Mouse (Mus musculus): ENCODE results near the gene Actg1.
"Not testable (repeated sequence)": the region's sequence is repeated elsewhere in the genome, so short reads cannot be mapped to it uniquely, and the experiment has no call there.

Actg1 gene

DNA sequence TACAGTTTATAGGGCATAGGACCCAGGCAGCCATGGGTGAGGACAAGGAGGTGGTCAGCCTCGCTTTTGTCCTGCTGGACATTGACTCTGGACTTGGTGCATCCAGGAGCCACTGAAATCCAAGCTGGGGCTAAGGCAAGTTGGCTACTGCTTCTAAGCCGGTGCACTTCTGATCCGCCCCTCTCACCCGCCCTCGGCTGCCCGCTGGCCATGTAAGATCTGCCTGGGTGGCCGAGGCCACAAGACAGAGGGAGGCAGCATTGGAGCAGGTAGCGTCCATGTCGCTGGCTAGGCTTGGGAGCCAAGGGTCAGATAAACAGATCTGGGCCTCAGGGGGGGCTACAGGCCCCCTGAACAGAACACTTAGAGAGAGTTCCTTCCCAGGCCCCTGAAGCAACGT, 13.0 kb upstream of the Actg1 start, which contains the start of gene Fscn2:
Gene Fscn2, plus strand, starts transcription at position 240 of the 400 bp plus-strand sequence.
- peak in 1 of 2 experiments; percentile 47 for DNase-seq (ENCODE audit: inconsistent age in 2 of 2, low spot score in 1 of 2)

DNA sequence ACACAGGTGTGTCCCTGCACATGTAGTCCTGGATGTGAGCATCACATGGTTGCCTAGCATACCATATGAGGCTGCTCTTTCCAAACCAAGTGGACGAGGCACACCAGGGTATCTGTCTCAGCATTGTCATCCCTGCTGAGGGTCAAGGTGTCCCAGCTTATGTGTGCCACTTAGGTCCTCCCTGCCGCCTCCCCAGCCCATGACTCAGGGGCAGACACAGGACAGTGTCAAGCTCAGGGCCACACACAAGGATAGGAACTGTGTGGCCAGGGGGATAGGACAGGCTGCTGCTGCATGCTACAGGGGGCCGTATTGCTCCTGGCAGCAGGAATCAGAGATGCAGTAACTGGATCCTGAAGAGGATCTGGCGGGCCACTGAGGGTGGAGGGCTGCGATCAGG, 12.4 kb upstream of the Actg1 start:
- peak; percentile 62 to 78 for DNase-seq (ENCODE audit: inconsistent age in 2 of 2, low spot score in 1 of 2)

DNA sequence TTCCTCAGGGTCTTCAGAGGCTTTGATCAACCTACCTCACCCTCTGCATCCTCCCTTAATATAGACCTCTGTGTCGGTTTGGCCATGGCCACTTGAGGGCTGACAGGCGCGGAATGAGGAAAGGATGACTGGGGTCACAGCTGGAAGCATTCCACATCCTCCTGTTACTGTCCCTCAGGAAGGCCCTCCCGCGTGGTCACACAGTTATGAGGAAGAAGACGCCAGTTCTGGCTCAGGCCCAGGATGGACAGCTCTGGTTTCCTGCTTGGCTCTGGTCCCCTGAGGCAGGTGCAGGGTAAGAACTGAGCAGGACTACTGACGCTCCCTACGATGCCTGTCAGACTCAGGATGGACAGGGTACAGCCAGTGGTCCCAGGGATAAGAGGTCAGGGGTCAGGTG, 11.7 kb upstream of the Actg1 start:
- peak; percentile 55 to 80 for DNase-seq (ENCODE audit: inconsistent age in 2 of 2, low spot score in 1 of 2)

DNA sequence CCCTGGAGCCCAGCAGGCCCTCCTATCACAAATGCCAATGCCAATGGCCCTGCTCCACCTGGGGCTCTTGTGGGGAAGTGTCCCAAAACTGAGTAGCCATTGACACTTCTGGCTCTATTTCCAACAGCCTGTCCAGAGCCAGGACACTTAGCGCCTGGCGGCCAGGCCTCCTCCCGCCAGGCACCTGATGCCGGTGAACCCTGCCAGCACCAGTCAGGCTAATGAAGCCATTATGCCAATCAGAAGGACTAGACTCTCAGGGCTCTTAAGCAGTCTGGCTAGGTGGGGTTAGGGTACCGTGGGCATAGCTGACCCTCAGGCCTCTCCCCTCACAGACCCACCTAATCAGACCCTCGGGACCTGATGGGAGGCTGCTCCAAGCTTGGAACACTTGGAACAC, 11.0 kb upstream of the Actg1 start:
- DNase-seq (ENCODE audit: inconsistent age in 2 of 2, low spot score in 1 of 2) = peak in 1 of 2 experiments; percentile 47

DNA sequence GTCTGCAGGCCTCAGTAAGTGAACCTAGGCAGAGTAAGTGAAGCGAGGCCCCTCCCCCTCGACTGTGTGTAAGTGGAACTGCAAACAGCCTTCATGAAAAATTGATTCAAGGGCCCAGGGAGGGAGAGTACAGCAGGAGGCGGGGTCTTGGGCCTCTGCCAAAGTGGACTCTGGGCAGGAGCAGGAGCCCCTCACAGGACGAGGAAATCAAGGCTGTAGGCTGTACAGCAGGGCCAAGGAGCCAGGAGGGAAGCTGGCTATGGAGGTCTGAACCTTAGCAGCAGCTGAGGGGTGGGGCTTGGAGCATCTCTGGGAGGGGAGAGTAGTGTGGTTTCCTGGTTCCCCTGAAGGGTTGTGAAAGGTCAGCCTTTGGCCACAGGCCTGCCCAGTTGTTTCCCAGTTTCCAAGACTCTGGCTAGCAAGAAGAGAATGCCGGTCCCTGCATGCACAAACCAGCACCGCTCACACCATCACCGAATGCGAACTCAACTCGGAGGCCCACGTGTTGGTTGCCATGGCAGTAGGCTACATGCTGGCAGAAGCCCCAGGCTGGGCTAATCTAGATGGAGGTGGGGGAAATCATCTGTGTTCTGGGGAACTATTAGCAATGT, 9.6 kb upstream of the Actg1 start:
- DNase-seq (ENCODE audit: inconsistent age in 2 of 2, low spot score in 1 of 2) = peak; percentile 62 to 88

DNA sequence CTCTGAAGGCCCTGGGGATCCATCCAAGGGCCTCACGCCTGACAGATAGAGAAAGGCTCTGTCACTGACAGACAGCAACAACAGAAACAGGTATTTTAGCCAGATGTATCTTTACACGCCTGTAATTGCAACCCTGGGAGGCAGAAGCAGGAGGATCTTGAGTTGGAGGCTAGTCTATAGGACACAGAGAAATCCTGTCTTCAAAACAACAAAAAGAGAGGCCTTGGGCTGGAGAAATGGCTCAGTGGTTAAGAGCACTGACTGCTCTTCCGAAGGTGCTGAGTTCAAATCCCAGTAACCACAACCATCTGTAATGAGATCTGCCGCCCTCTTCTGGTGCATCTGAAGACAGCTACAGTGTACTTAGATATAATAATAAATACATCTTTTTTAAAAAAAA, 8.6 kb upstream of the Actg1 start:
- peak in 1 of 2 experiments; percentile 24 for DNase-seq (ENCODE audit: inconsistent age in 2 of 2, low spot score in 1 of 2)

DNA sequence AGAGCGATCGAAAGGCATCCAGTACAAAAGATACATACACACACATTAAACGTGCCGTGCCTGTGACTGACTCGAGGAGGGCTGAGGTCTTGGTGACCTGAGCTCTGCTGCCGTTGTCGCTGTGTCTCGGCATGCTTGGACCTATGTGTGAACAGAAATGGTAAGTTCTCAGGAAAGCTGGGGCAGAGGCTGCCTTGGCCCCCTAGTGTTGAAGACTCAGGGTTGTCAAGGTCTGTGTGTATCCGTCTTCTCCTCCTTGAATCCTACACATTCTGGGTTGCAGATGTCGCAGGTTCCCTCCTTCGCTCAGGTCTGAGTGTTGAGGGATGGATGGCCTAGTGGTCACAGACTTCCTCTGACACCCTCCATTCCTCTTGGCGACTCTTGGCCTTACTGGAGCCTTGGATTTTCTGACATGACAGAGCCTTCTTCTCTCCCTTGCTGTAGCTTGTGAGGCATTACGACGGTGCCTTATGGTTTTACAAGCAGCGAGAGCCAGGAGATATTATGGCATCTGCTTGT, 8.0 kb upstream of the Actg1 start:
- DNase-seq (ENCODE audit: inconsistent age in 2 of 2, low spot score in 1 of 2) = peak in 1 of 2 experiments; percentile 7

DNA sequence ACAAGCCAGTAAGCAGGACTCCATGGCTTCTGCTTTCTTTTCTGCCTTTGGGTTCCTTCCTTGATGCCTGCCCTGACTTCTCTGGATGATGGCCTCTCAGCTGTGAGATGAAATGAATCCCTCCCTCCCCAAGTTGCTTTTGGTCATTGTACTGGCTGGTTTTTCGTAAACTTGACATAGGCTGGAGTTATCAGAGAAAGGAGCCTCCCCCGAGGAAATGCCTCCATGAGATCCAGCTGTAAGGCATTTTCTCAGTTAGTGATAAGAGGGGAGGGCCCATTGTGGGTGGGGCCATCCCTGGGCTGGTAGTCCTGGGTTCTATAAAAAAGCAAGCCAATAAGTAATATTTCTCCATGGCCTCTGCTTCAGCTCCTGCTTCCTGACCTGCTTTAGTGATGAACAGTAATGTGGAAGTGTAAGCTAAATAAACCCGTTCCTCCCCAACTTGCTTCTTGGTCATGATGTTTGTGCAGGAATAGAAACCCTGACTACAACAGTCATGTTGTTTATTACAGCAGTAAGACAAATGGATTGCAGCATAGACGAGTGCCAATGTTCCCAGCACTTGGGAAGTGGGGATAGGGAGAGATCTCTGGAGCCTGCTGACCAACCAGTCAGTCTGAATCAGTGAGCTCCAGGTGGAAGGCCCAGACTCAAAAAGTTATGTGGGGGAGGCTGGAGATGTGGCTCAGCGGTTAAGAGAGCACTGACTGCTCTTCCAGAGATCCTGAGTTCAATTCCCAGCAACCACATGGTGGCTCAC, 7.1 kb upstream of the Actg1 start:
- DNase-seq (ENCODE audit: inconsistent age in 2 of 2, low spot score in 1 of 2) = peak; percentile 10 to 39

DNA sequence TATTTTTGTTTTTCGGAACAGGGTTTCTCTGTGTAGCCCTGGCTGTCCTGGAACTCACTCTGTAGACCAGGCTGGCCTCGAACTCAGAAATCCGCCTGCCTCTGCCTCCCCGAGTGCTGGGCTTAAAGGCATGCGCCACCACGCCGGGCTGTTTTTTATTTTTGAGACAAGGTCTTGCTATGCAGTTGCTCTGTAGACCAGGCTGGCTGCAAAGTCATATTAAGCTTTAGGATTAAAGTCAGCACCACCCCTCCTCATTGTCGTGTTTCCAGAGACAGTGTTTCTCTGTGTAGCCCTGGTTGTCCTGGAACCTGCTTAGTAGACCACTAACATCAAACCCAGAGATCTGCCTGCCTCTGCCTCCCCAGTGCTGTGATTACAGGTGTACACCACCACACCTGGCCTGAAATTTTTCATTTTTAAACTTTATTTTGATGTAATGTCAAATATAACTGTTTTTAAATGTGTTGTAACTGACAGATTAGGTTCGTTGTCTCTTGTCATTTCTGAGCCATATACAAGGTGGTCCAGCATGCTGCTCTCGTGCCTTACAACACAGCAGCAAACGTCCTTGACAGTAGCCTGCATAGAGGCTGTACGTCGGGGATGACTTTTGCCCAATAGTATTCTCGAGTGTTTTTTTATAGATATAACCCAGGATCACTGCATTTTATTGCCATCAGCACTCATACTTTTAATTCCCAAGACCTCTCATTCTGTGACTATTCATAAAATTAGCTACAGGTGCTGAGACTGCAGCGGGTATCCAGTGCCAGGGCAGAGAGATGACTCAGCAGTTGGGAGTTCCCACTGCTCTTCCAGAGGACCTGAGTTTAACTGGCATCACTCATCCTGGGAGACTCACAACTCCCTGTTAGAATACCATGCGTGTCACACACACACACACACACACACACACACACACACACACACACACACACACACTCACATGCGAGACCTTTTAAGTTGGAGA, 6.2 kb upstream of the Actg1 start:
- peak; percentile 56 to 73 for DNase-seq (ENCODE audit: inconsistent age in 2 of 2, low spot score in 1 of 2)

DNA sequence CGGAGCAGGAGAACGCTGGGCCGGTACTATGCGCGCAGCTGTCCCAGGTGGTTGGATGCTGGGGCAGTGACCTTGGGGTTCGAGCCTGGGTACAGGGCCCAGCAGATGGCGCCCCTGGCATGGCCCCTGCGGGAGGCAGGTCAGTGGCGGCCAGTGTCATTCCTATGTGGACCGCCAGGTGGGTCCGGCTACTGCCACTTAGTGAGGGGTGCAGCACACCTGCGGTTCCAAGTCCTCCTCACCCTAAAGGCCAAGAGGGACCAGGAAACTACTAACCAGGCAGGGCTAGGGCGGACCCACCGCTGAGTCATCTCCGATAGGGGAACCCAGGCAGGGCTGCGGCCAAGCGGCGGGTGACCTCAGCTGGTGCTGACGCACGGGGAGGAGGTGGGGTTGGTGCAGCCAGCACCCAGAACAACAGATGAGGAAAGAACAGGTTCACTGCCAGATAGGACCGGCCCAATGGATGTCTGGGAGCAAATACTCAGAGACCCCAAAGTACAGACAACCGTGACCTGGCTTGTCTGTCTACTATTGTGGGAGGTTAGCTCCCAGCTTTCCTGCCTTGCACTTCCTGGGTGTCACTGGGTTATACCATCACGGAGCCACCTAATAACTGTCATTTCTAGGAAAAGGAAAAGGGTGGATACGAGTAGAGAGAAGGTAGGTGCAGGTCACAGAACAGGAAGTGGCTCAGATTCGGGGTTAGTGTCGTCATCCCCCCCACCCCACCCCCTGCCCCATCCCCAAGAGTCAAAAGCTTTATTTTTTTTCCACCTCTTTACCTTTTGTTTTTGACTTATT, 5.4 kb upstream of the Actg1 start:
- peak; percentile 97 for DNase-seq (ENCODE audit: inconsistent age in 2 of 2, low spot score in 1 of 2)

DNA sequence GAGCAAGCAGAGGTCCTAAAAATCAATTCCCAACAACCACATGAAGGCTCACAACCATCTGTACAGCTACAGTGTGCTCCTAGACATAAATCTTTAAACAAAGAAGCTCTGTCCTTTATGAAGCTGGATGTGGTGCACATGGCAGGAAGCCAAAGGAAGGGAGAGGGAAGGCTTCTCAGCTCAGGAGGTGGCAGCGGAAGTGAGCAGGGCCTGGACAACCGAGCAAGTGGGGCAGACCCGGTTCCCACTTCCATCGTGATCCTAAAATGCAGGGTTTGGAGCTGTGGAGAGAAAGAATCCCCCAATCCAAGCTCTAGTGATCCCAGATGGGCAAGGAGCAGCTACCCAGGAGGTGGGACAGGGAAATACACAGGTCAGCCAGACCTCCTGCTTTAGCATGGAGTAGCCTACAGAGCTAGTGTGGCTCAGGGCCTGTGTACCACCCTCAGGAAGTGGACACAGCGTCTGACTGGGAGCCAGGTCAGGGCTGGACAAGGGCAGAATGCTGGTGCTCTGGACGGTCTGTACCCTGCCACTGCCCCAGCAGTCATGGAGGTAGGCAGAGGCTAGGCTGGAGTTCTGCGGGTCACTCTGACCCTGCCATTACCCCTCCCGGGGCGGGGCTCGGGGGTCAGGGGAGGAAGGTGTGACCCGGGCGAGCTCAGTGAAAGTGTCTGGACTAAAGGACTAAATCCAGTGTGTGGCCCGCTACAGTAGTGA, 4.4 kb upstream of the Actg1 start:
- peak; percentile 65 to 74 for DNase-seq (ENCODE audit: inconsistent age in 2 of 2, low spot score in 1 of 2)

DNA sequence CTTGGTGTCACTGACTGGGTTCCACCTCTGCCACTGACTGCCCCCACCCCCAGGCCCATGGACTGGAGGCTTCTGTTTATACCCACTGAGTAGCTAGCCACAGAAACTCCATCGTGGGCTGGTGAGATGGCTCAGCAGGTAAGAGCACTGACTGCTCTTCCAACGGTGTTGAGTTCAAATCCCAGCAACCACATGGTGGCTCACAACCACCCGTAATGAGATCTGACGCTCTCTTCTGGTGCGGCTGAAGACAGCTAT, 3.7 kb upstream of the Actg1 start:
- DNase-seq (ENCODE audit: inconsistent age in 2 of 2, low spot score in 1 of 2) = not testable (repeated sequence)

DNA sequence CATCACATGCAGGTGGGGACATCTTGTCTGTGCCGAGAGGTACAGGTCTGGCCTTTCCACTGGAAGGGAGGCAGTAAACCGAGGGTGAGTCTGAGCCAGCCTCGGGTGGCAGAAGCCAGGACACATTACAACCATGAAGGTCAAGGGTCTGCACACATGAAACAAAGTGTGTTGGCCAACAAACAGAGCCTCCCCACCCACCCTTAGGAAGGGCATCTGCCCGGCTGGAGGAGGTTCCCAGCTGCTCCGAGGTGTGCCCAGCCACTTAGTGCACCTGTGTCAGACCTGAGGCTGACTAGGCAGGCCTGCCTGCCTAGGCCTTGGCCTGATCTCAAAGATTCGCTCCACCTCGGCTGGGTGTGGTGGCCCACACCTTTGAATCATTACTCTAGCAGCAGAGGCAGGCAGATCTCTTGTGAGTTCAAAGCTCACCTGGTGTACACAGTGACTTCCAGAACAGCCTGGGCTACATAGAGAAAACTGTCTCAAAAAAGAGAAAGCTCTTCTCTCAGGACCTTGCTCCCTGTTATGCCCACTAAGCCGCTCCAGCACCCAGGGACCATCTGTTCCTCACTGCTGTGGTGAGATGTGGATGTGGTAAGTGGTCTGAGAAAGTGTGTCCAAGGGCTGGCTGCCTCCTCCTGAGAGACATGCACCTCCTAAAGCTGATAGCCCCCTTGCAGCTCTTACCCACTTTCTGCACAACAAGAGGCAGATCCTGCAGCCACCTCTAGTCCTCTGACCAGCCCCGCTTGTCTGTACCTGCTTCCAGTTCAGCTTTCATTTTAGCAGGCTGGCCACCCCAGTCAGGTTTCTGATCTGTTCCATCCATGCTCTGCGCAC, 3.1 kb upstream of the Actg1 start:
- DNase-seq (ENCODE audit: inconsistent age in 2 of 2, low spot score in 1 of 2) = peak; percentile 40 to 73

DNA sequence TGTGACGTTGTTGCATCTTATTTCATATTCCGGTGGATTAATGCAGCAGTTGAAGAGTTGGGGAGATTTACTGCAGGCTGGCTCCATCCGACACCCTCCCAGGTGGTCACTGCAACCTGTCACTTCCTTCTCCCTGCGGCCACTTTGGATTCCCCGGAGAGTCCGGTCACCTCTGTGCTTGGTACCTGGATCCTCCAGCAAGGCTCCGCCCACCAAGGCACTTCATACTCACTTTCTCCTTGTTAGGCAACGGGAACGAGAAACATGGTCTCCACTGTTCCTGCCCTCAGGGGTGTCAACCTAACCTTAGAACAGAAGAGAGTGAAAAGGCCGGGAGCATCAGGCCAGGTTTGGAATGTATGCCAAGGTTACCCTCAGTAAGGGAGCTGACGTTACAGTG, 2.4 kb upstream of the Actg1 start:
- peak; percentile 70 to 84 for DNase-seq (ENCODE audit: inconsistent age in 2 of 2, low spot score in 1 of 2)

DNA sequence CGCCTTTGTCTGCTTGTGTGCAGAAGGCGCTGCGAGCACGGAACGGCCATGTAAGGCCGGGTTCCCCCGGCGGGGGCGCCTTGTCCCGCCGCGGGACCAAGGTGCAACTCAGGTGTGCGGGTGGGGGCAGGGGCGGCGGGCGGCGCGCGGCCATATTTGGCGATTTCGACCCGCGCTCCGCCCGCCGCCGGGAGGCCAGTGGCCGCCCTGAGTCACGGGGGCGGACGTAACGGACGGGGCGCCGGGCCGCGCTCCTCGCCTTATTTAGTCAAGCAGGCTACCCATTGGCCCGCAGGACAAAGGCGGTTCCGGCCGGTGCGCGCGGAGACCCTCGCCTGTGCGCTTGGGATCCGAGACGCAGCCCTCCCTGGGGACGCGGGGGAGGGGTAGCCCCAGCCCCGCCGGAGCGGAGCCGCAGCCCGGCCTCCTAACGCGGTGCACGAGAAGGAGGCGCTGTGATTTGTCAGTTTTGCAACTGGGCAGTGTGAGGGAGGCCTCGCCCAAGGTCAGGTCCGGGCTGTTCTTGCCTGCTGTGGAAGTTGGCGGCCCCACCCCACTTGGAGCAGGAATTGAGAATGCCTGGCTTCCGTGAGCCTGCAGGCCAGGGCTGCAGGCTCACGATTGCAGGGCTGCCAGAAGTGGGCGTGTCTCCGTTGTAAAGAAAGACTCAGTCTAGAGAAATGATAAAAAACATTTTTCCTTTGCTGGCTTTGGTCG, 1.8 kb upstream of the Actg1 start:
- DNase-seq (ENCODE audit: inconsistent age in 2 of 2, low spot score in 1 of 2) = peak; percentile 94 to 97

DNA sequence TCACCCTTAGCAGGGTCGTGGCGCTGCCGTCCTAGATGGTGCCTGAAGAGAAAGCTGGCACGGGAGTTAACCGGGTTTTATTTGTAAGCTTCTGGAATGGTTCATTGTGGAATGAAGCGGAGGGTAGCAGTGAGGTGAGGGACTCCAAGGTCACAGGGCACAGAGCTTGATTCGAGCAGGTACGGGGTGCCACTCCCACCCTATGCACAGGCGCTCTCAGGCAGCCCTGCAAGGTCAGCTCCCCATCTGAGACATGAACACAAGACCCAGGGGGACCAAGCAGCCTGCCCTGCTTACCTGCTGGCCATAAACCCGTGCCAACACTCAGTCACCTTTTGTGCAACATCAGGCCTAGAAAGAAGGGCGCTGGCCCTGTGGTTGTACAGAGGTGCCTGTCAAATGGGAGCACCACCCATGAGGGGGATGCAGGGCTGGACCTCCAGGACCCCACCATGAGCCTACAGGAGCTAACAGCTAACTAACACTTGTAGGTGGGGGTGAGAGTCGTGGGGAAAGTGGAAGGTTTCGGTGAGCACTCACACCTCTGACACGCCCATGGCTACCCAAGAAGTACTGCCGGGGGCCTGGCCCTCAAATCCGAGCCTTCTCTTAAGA, 1.1 kb upstream of the Actg1 start:
- DNase-seq (ENCODE audit: inconsistent age in 2 of 2, low spot score in 1 of 2) = peak; percentile 74 to 90

DNA sequence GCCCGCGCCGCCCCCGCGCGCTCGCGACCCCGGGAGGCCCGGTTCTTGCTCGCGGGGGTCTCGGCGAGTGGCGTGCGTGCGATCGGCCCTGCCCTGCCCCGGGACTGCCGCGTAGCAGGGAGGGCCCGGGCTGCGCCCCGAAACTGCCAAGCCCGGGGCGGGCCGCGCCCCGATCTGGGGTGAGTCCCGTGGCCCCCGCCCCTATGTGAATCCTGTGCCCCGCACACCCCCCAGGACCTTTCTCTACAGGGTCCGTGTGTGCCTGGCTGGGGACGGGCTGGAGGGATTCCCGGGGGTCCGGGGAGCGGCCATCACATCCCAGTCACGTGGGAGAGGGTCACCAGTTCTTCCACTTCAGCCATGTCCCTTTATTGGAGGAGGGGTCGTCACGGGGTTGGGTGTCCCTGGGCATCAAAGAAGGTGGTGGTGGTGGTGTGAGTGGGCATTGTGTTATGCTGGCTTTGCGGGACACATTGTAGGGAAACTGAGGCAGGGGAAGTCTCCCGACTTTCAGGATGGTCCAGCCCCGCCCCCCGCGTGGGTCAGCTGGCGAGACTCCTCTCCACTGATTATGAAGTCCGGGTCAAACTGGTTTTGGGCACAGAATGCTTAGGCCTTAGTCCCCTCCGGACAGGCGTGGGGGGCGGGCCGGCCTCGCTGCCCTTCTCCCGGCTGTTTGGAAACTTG, 485 bp upstream of the Actg1 start:
- peak in 1 of 2 experiments; percentile 89 for DNase-seq (ENCODE audit: inconsistent age in 2 of 2, low spot score in 1 of 2)

Data from adrenal gland, adult (tissue).